Mouse (Mus musculus) ovary, postnatal 10 days (tissue): ENCODE measurements around the gene Atp5h.

Source experiments
- DNase-seq: peaks from one replicate; pipeline ENCODE4 v3.0.0; 2022; ENCODE audit warnings: low spot score

Atp5h gene

DNA sequence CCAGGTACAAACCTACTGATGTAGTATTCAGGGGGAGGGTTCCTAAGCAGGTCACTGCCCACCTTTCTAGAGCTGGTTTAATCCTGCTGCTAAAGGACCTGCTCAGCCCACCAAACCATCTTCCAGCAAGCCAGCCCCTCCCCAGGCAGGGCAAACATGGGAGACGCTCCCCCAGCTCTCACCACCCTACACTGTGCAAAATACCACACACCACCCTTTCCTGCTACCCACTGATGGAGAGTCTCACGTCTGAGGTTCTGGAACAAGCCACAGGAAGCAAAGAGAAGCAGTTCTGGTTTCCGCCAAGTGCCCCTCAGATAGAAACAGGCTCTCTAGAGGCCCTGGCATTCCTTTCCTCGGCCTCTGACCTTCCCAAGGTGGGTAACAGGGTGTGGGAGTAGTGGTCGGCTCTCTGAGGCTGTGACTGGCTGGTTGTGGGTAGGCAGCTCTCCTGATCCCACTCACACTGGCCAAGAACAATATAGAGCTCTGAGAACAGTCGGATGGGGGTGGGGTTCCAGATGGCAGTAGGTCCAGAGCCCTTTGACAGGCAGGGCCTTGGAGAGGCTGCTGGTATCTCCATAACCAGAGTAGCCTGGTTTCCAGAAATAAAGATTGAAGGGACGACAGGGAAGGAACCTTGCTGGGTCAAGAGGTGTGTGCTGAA is 53.6 kb downstream of the Atp5h start:
- DNase-seq = no peak
